Mouse (Mus musculus) brown adipose tissue, adult 24 weeks (tissue): Measurements from ENCODE around the gene 4930564D02Rik. TPM values are rescaled to one million over a fixed set of nuclear protein-coding genes. Genes with fewer than 3 reads are reported as not detected.

Source experiments
- H3K27ac ChIP-seq: fragments of 200-500 bp; replicated peaks from 2 replicates; pipeline ENCODE4 v1.5.1; 2012; ENCODE audit warnings: low read depth, mild to moderate bottlenecking, low read length
- H3K4me1 ChIP-seq: fragments of 200-500 bp; 2 replicates; pipeline ENCODE4 v1.6.1; 2012; ENCODE audit warnings: low read length, mixed read lengths; ENCODE audit not compliant: control insufficient read depth, insufficient read depth, insufficient read length
- H3K4me3 ChIP-seq: fragments of 200-500 bp; 2 replicates; pipeline ENCODE4 v1.5.1; 2012; ENCODE audit warnings: low read depth, mild to moderate bottlenecking, low read length, moderate library complexity; ENCODE audit not compliant: insufficient read depth
- polyA plus RNA-seq: library from polyadenylated mRNA; stranded (reverse); fragments of >200 nt; gene quantifications from 2 replicates; pipeline ENCODE4 v1.2.4, GENCODE M21; 2012; ENCODE audit not compliant: missing spikeins, insufficient read depth, insufficient read length

Gene 4930564D02Rik
- polyA plus RNA-seq, 1 experiment: not detected

DNA sequence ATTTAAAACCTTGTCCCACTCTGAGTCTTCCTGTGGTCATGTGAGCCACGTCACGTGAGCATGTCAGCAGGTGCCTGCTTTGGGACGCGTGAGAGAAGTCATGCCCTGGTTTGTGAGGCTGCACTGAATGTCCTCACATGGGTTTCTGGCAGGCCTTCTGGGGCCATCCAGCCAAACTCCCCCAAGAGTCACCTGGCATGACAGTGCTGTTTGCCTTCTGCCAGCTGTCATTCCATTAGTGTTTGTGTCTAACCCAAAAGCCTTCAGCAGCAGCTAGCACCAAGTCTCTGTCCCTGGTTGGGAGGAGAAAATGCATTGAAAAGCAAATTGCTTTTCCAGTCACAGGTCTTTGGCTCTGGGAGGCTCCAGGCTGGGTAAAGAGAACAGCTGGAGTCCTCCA is 50.0 kb downstream of the 4930564D02Rik start:
- no peak overlapping the region for H3K4me3 ChIP-seq
- H3K27ac ChIP-seq: no peak overlapping the region
- no peaks in the 10 kb centered on the region for H3K4me1 ChIP-seq

DNA sequence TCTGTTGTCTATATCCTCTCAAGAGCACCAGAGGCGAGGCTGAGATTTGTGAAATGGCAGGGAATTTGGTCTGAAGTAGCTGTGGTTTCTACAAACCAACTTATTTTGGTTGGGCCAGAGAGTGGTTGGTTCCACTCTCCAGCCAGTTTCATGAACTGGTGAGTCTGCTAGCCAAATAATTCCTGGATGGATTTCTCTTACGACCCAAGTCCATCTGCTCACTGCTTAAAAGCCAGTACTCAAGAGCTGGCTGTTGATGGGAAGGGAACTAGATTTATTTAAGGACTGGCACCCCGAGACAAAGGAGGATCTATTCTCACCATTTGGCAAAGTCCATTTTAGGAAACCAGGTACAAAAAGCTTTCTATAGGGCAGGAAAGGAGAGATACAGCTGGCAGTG is 57.1 kb downstream of the 4930564D02Rik start:
- H3K4me1 ChIP-seq: no peaks in the 10 kb centered on the region
- H3K27ac ChIP-seq: no peak overlapping the region
- no peak overlapping the region for H3K4me3 ChIP-seq

DNA sequence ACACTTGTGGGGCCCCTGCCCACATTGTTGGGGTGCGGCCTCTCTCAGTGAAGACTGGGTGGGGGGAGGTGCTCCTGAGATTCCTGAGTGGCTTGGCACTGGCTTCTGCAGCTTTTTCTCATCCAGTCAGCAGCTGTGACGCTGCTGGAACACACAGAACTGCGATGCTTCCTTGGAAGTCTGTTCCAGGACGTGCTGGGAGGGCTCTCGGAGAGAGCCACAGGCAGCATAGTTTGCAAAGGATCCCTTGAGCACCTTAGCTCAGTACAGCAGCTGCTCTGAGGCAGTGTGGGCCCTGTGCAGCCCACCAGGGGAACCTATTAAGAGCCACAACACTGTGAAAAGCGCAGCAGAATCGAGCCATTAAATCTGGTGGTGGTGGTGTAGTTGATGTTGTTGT is 61.2 kb downstream of the 4930564D02Rik start:
- H3K27ac ChIP-seq: no peak overlapping the region
- no peaks in the 10 kb centered on the region for H3K4me1 ChIP-seq
- no peak overlapping the region for H3K4me3 ChIP-seq

Other genes starting within 250 kb of the 4930564D02Rik start
- gene Mov10, start 248.3 kb upstream of the 4930564D02Rik start, polyA plus RNA-seq: 1.2 and 1.5 TPM in 2 replicates
- 26.4 and 30.7 TPM in 2 replicates for gene St7l, start 202.8 kb upstream of the 4930564D02Rik start, polyA plus RNA-seq
- gene Capza1, start 202.3 kb upstream of the 4930564D02Rik start, polyA plus RNA-seq: 70.0 and 83.3 TPM in 2 replicates
- gene Wnt2b, start 104.9 kb upstream of the 4930564D02Rik start, polyA plus RNA-seq: not detected in 2 replicates
- gene Cttnbp2nl, start 13.7 kb upstream of the 4930564D02Rik start, polyA plus RNA-seq: 6.3 and 10.6 TPM in 2 replicates